Mouse (Mus musculus) heart, postnatal 0 days (tissue): ENCODE results near the gene Hnrnpc.

ENCODE experiments used
- CTCF ChIP-seq: IDR thresholded peaks from 2 replicates; pipeline ENCODE4 v1.5.1; 2016; ENCODE audit warnings: antibody characterized with exemption, control low read depth, low read depth
- EP300 ChIP-seq: IDR thresholded peaks from 2 replicates; pipeline ENCODE4 v1.6.1; 2016; ENCODE audit warnings: antibody characterized with exemption, low read depth

DNA sequence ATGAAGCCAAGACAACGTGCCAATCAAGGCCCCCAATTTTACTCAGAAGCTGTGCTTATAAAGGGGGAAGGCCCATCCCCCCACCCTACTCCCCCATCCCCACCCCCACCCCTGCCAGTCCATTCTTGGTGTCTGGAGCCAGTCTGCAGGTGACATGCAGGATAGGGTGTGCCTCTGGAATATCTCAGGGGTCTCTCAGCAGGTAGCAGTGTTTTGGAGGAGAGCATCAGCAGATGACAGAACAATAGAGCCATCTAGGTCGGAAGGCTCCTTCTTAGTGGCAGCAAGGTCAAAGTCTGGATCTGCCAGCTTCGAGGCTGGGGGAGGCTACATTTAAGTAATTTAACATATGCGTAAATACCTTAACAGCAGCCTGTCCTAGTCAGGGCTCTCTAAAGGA lies 37.7 kb downstream of the Hnrnpc start:
- no peak for TF ChIP-seq CTCF
- no peak for TF ChIP-seq EP300
